ENCODE assay signal across 8 mouse cellular contexts in the genomic region with DNA sequence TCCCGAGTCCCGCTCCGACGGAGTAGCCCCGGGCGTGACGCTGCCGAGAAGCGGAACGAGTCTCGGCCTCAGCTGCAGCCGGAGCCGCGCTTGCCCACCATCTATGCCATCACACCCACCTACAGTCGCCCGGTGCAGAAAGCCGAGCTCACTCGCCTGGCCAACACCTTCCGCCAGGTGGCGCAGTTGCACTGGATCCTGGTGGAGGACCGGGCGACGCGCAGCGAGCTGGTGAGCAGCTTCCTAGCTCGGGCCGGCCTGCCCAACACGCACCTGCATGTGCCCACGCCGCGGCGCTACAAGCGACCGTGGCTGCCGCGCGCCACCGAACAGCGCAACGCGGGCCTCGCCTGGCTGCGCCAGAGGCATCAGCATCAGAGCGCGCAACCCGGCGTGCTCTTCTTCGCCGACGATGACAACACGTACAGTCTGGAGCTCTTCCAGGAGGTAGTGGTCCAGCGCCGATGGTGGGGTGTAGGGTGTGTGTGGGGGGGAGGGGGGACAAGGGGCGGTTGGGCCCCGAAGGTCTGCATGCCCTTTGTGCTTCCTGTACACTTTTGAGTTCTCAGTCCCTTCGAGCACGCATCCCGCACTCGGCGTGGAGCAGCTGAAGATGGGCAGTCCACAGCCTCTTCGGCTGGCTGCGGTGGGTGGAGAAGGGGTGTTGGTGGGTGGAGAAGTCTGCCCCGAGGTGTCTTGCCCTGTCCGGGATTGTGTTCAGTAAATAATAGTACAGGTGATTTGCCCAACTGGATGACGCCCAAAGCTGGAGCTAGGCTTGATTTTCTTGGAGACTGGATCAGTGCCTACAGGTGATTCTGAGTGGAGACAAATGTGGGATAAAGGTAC. TPM values are rescaled to one million over a fixed set of nuclear protein-coding genes. Genes with fewer than 3 reads are reported as not detected.
A peak's percentile ranks its signal among the peaks of the same experiment; 100 is the strongest.
DNase-seq lines count a peak whose midpoint lies in the region; ATAC-seq and TF ChIP-seq lines count a peak whose summit lies in the region.

No protein-coding gene starts in this region.

- intact Hi-C loops in gastrocnemius, adult 2 months (cut with DNase I), result loop anchor here (2.0 kb wide), 1 partner anchor 32 kb away; no protein-coding TSS in a partner anchor

- H3K9ac ChIP-seq in hindbrain, postnatal 0 days (replicated peaks; ENCODE audit: low read length), result peak overlapping the region; percentile 65

- 1% methylated on average over 63 of the region's 65 CpGs for WGBS in hindbrain, postnatal 0 days

- peak; percentile 95 for TF ChIP-seq CTCF in gastrocnemius, adult 2 months (IDR thresholded peaks at IDR 0.05)
- peak; percentile 97 for TF ChIP-seq CTCF in hindbrain, postnatal 0 days (IDR thresholded peaks at IDR 0.05; ENCODE audit: low read depth)

- ATAC-seq in common myeloid progenitor, adult 5-6 weeks (replicated peaks; ENCODE audit: low read depth, poor library complexity, severe bottlenecking), result peak; percentile 95
- peak; percentile 95 for ATAC-seq in hindbrain, postnatal 0 days

- 0 out of 2 replicates have a peak, but pooled peaks cover 5% of the 10 kb centered on the region for H3K4me1 ChIP-seq in hindbrain, postnatal 0 days (ENCODE audit: insufficient read depth, low read length)

- H3K4me2 ChIP-seq in hindbrain, postnatal 0 days (ENCODE audit: low read depth, low read length), result peak overlapping the region; percentile 85

- no peaks in the 10 kb centered on the region for H3K9me3 ChIP-seq in hindbrain, postnatal 0 days (ENCODE audit: low read length)

- peak; percentile 83 for DNase-seq in WW6 (ENCODE audit: low read depth, low spot score)
- peak; percentile 89 for DNase-seq in gastrocnemius, adult 2 months
- DNase-seq in hindbrain, postnatal 0 days (ENCODE audit: low spot score), result peak; percentile 98
- peak; percentile 95 to 97 for DNase-seq in left cerebral cortex, adult 18-20 months (ENCODE audit: low spot score in 2 of 2)
- DNase-seq in lung, postnatal 4 days, result peak; percentile 87 to 91
- peak; percentile 96 to 97 for DNase-seq in right cerebral cortex, adult 2 months (ENCODE audit: low spot score in 2 of 2)
- peak; percentile 68 for DNase-seq in urinary bladder, postnatal 10 days (ENCODE audit: low spot score)

- no peaks in the 10 kb centered on the region for H3K27me3 ChIP-seq in hindbrain, postnatal 0 days (ENCODE audit: insufficient read depth, low read length)

- H3K36me3 ChIP-seq in hindbrain, postnatal 0 days (ENCODE audit: insufficient read depth, low read length), result no peaks in the 10 kb centered on the region

- H3K4me3 ChIP-seq in gastrocnemius, adult 2 months, result peak overlapping the region; percentile 73
- peak overlapping the region; percentile 62 for H3K4me3 ChIP-seq in hindbrain, postnatal 0 days (ENCODE audit: low read length)

- no peak overlapping the region for H3K27ac ChIP-seq in gastrocnemius, adult 2 months
- H3K27ac ChIP-seq in hindbrain, postnatal 0 days, result peak overlapping the region; percentile 59; the same call in 1 of the 2 replicates

RNA-seq across cellular contexts. Expression of a gene that starts 1.5 kb away (rescaled TPM):
- total RNA-seq in common myeloid progenitor, adult 5-6 weeks (2017), result 0.50 TPM in 1 of 2 replicates, not detected in the other
- not detected for total RNA-seq in gastrocnemius, adult 2 months (2021)
- 34.9 and 37.7 TPM in 2 replicates for total RNA-seq in hindbrain, postnatal 0 days (2014; rRNA removed)
- 15.3 and 15.6 TPM in 2 replicates for polyA plus RNA-seq in hindbrain, postnatal 0 days (2015; fragmentation: Nextera tagmentation; extraction: Ambion mirVana)
- total RNA-seq in left cerebral cortex, adult 18-20 months (2021), result 1 to 10 TPM; 6.9 to 8.6 TPM
